Mouse (Mus musculus) left cerebral cortex, adult 2 months (tissue): Measurements from ENCODE around the gene Olfr827. TPM values are rescaled to one million over a fixed set of nuclear protein-coding genes. Genes with fewer than 3 reads are reported as not detected.

ENCODE experiments used
- DNase-seq, 2 experiments: peaks; one replicate each; pipeline ENCODE4 v3.0.0; 2021 to 2022; ENCODE audit warnings: low spot score in 2 of 2, mixed read lengths in 1 of 2; ENCODE audit errors: extremely low spot score in 1 of 2
- H3K27ac ChIP-seq: fragments of 200-600 bp; 2 replicates; pipeline ENCODE4 v1.8.1; 2022
- H3K4me3 ChIP-seq: fragments of 200-600 bp; 2 replicates; pipeline ENCODE4 v1.8.1; 2022
- CTCF ChIP-seq: fragments of 200-600 bp; IDR thresholded peaks from 2 replicates; pipeline ENCODE4 v1.8.1; 2022; ENCODE audit warnings: antibody characterized with exemption, mild to moderate bottlenecking, moderate library complexity
- intact Hi-C: fragments of 180-260 bp; cut with DNase I; formaldehyde crosslinking; loops from one replicate; pipeline ENCODE4 v1.15.1; 2025
- long read RNA-seq, 2 experiments: library from polyadenylated mRNA; stranded (forward); transcript quantifications; one replicate each; pipeline ENCODE4 v2.0.0; 2021; ENCODE audit warnings: borderline mapping rate in 2 of 2
- total RNA-seq, 2 experiments: library from RNA; stranded (reverse); gene quantifications; 2 replicates each; pipeline ENCODE4 v1.2.3; 2021

Olfr827 gene
- total RNA-seq: not detected
- long read RNA-seq, experiment 1: 0 reads
- long read RNA-seq, experiment 2: 0 reads

DNA sequence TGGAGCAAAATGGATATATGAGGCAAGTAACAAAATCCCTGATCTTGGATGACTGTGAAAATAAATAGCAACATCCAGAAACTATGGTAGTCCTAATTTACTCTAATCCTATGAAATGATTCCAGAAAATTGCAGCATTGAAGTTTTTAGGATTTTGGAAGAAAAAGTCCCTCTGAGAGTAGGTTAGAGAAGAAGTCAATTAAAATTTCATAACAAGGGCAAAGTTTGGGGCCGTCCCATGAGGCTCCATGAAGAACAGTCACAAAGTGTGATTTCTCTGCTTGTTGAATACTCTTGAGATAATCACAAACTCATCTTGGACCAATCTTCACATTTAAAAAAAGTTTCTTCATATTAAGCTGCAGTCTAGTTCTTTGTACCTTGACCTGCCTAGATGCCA is at the start of gene Olfr827:
Gene Olfr827, minus strand, starts transcription at position 101 of the 400 bp plus-strand sequence.
- H3K4me3 ChIP-seq: no peak within 1 kb of the TSS
- DNase-seq: no peak
- intact Hi-C loops: no loop called here

DNA sequence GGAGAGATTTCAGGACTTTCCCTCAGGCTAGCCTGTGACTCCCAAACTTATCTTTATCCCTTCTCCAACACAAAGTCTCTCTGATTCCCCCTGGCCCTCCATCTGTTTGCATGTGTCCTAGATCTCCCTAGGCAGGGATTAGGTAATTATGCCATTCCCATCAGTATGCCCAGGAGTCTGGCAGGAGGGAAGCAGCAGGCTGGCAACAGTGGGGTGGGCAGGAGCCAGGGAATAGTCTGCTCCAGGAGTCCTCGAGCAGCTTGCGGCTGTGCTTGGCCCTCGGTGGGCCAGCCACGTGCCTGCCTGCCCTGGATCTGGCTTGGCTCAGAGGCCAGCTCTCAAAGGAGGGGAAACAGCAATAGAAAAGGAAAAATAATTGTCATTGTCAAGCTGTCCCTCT is 49.0 kb upstream of the Olfr827 start:
- TF ChIP-seq CTCF: no peak
- intact Hi-C loops: no loop called here
- peak; percentile 13 for DNase-seq
- no peak overlapping the region for H3K4me3 ChIP-seq
- H3K27ac ChIP-seq: no peak overlapping the region

More for the DNA sequence above, at the start of gene Olfr827:
- H3K27ac ChIP-seq: no peak within 1 kb of the TSS
- no peak for TF ChIP-seq CTCF

DNA sequence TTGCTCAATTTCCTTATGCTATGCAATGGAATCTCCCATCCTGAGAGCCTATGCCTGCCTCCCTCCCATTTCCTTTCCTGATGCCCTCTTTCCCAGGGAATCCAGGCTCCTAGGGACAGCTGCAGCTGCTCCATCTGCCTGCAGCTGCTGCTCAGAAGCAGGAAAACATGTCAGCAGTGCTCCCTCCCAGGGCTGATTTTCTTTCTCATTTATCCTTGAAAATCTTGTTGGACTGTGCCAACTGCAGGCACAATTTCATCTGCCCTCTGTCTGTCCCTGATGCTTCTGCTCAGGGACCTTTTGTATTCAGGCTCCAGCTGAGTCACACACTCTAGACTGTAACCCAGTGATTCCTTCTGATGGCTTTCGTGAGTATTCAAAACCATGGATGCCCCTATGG is 45.3 kb upstream of the Olfr827 start:
- Histone ChIP-seq H3K27ac (no peak overlapping the region), H3K4me3 (no peak overlapping the region)
- TF ChIP-seq CTCF: no peak
- intact Hi-C loops: no loop called here
- DNase-seq: no peak

DNA sequence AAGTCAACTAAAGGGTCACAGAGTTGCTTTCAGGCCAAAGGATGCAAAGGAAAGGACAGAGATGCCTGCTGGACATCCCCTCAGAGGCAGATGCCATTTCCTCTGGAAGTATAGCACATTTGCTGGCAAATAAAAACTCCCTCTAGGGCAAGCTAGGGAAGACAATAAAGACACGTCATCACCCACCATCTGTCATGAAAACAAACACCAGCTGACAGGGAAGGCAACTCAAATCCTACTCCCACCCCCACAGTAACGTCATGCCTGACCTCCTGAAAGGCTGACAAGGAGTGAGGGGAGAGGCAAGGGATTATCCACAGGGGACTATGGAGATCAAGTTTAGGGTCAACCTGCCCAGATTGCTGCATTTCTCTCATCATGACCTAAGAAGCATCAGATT is 30.1 kb upstream of the Olfr827 start:
- peak in 1 of 2 experiments; percentile 12 for DNase-seq
- intact Hi-C loops: no loop called here
- Histone ChIP-seq H3K27ac (no peak overlapping the region), H3K4me3 (no peak overlapping the region)
- no peak for TF ChIP-seq CTCF

DNA sequence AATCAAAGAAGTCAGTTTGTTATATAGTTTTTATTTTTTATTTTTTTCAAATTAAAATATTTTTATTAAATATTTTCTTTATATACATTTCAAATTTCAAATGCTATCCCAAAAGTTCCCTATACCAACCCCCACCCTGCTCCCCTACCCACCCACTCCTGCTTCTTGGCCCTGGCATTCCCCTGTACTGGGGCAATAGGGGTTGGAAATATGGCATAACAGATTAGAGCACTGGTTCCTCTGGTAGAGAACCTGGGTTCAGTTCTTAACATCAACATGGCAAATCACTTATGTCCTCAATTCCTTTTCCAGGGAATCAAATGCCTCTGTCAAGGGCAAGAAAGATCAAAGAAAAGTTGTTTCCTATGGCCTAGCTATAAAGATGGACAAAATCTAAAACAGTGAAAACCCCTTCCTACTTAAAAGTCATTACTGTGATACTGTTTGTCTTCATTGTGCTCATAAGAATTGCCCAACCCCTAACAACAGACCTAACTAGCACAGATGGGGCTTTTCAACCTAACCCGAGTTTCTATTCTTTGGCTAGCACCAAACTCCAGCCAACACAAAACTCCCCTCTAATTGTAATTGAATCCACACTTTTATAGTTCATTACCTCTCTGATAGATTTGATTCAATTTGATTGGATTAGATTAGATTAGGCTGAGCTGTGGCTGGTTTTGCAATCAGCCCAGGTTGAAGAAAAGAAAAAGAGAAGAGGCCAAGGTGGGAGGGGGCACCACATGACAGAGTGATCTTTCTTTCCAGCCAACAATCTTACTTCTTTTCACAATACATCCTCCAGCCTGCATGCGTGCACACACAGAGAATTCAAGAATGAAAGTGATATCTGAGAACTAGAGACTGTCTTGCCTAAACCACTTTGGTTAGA is 24.4 kb upstream of the Olfr827 start:
- no peak overlapping the region for H3K4me3 ChIP-seq
- intact Hi-C loops: no loop called here
- TF ChIP-seq CTCF: no peak
- no peak overlapping the region for H3K27ac ChIP-seq
- DNase-seq: no peak

DNA sequence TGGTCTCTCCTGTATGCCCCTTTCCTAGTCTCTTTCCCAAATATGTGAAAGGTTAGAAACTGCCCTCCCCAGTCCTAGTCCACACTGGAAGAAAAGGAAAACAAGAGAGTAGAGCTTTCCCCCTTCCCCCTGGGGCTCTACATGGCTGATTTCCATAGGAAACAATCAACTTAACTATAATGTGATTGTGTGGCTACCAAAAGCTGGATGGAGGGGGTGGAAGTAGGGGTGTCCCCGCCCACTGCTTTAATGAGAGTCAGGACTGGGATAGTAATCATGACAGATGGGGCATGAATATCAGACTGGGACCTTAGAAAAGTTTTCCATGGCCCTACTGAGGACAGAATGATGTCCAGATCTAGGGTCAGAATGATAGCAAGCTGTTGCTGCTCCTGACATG is 20.4 kb upstream of the Olfr827 start:
- intact Hi-C loops: no loop called here
- Histone ChIP-seq H3K27ac (no peak overlapping the region), H3K4me3 (no peak overlapping the region)
- no peak for DNase-seq
- no peak for TF ChIP-seq CTCF

DNA sequence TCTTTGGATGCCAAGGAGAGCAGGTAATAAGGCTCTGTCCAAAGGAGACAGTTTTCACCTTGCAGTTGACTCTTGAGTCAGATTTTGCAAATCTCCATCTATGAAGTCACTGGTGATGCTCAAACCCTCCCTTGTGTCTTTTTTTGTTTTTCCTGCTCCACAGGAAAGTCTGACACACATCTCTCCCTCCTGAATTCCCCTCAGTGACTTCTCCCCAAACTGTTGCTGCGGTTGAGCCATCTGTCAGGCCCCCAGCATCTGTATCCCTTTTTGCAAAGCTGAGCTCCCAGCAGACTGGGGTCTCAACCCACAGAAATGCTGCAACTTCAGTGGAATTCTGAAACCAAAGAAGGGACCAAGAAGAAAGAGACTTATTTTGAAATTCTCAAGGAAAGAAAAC is 17.9 kb upstream of the Olfr827 start:
- no peak for DNase-seq
- no peak for TF ChIP-seq CTCF
- intact Hi-C loops: no loop called here
- Histone ChIP-seq H3K27ac (no peak overlapping the region), H3K4me3 (no peak overlapping the region)

DNA sequence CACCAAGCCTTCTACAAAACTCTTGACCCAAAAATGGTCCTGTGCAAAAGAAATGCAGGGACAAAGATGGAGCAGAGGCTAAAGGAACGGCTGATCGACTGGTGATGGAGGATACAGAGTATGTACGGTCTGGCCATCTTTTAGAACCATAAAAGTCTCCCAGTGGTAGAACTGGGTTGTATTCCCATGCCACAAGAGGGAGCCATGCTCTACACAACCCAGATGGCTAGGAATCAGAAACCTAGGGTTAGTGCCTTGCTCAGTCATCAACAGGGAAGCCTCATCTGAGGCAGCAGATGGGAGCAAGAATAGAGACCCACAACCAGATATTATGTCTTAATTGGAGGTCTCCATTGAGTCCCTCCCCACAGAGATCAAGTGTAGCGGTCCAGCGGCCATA is 15.4 kb upstream of the Olfr827 start:
- intact Hi-C loops: no loop called here
- TF ChIP-seq CTCF: peak; percentile 27; the same call in 1 of the 2 replicates
- Histone ChIP-seq H3K4me3 (no peak overlapping the region), H3K27ac (no peak overlapping the region)
- no peak for DNase-seq

DNA sequence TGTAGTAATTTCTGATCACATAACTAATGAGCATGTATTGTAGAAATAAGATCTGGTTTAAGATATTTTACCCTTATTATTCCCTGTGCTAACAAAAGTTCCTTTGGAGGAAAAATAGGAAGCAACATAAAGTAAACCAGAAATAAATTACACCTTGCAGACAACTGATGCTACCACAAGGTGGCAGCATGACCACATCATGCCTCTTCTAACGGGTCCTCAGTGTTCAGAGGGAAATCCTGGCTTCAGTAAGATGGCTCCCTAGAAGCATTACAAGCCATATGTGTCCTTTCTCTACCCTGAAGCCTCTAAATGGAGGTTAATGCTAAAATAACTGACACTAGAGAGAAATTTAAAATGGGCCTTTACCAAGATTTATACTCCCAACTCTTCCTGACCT is 14.0 kb upstream of the Olfr827 start:
- H3K27ac ChIP-seq: no peak overlapping the region
- peak; percentile 93 for TF ChIP-seq CTCF
- intact Hi-C loops: loop anchor here (1.0 kb wide), 1 partner anchor 70 kb away; no protein-coding TSS in a partner anchor
- DNase-seq: peak; percentile 38 to 42
- no peak overlapping the region for H3K4me3 ChIP-seq

DNA sequence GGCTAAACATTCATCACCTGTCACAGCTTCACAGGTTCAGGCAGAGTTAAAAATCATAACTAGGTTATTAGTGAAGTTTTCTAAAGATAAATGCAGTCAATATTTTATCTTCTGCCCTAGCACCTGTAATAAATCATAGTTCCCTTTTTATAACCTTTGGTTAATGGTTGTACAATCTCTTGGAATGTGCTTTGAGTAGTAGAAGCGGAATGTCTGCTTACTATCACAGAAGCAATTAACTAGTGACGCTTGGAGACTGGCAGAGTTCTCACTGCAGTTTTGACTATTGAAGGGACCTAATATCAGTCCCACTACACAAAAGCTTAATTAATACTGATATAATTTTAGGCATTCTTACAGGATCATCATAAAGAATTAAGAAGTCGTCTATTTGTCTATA is 10.8 kb upstream of the Olfr827 start:
- H3K4me3 ChIP-seq: no peak overlapping the region
- H3K27ac ChIP-seq: no peak overlapping the region
- intact Hi-C loops: no loop called here
- DNase-seq: no peak
- no peak for TF ChIP-seq CTCF

DNA sequence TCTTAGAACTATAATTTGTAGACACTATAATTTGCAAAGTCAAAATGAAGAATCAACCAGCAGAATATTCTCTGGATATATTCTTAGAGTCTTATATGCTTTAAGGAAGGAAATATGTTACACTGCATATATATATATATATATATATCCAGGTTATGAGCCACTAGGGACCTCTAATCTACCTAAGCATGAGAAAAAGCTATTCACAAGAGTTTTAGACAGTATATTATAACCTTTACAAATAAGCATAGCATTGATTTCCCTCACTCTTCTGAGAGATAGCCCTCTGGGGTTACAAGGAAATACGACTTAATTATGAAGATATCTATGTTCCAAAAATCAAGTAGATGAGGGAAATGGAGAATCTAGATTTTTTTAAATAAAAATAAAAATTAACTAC is 30.1 kb downstream of the Olfr827 start, which contains the start of gene Olfr826:
Gene Olfr826, minus strand, starts transcription at position 101 of the 400 bp plus-strand sequence.
- intact Hi-C loops: no loop called here
- DNase-seq: no peak
- Histone ChIP-seq H3K4me3 (no peak within 1 kb of the TSS), H3K27ac (no peak within 1 kb of the TSS)
- no peak for TF ChIP-seq CTCF

DNA sequence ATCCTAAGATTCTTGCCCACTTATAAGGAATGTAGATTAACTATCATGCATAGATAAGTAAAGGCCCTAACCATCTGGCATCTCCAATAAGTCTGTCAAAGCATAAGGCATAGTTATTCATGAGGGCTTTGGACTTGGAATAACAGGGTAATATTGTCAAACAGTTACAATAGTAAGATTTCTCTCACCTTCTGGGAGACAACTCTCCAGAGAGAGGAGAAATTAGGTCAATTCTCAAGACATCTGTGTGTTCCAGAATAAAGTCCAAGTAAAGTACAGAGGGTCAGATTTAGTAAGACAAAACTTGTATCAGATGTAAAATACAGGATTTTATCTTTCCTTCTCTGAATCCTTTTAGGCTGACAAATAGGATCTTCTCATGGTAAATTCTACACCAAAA is 47.5 kb downstream of the Olfr827 start, which contains the start of gene Olfr825:
Gene Olfr825, minus strand, starts transcription at position 101 of the 400 bp plus-strand sequence.
- intact Hi-C loops: no loop called here
- DNase-seq: no peak
- Histone ChIP-seq H3K4me3 (no peak within 1 kb of the TSS), H3K27ac (no peak within 1 kb of the TSS)
- TF ChIP-seq CTCF: no peak
